Mouse (Mus musculus) thymus, adult 2 months (tissue): Measurements from ENCODE around the gene Poc5. TPM values are rescaled to one million over a fixed set of nuclear protein-coding genes. Genes with fewer than 3 reads are reported as not detected.

Experiments
- DNase-seq: peaks from one replicate; pipeline ENCODE4 v3.0.0; 2021
- H3K27ac ChIP-seq: fragments of 200-500 bp; 2 replicates; pipeline ENCODE4 v1.5.1; 2012; ENCODE audit warnings: low read length, control low read depth; ENCODE audit not compliant: control insufficient read depth, insufficient read depth
- H3K27me3 ChIP-seq: fragments of 200-500 bp; 2 replicates; pipeline ENCODE4 v1.6.1; 2012; ENCODE audit warnings: mild to moderate bottlenecking, low read length, moderate library complexity, mixed read lengths; ENCODE audit not compliant: control insufficient read depth, insufficient read depth
- H3K36me3 ChIP-seq: fragments of 200-500 bp; 2 replicates; pipeline ENCODE4 v1.6.1; 2012; ENCODE audit warnings: mild to moderate bottlenecking, low read length, moderate library complexity; ENCODE audit not compliant: control insufficient read depth, insufficient read depth
- H3K4me1 ChIP-seq: fragments of 200-500 bp; replicated peaks from 2 replicates; pipeline ENCODE4 v1.6.1; 2012; ENCODE audit warnings: low read length; ENCODE audit not compliant: control insufficient read depth, insufficient read depth
- H3K4me3 ChIP-seq: fragments of 200-500 bp; 2 replicates; pipeline ENCODE4 v1.5.1; 2012; ENCODE audit warnings: mild to moderate bottlenecking, low read length, control low read depth, moderate library complexity; ENCODE audit not compliant: control insufficient read depth, insufficient read depth
- CTCF ChIP-seq: fragments of 200-500 bp; IDR thresholded peaks from 2 replicates; pipeline ENCODE4 v1.5.1; 2012; ENCODE audit warnings: mild to moderate bottlenecking, control low read depth, low read length, moderate library complexity, borderline replicate concordance; ENCODE audit not compliant: control insufficient read depth, poor library complexity, insufficient read depth; ENCODE audit errors: extremely low read depth
- POLR2A ChIP-seq: fragments of 200-500 bp; IDR thresholded peaks from 2 replicates; pipeline ENCODE4 v1.6.1; 2012; ENCODE audit warnings: mild to moderate bottlenecking, low read length, control low read depth, moderate library complexity; ENCODE audit not compliant: control insufficient read depth, poor library complexity, insufficient read depth; ENCODE audit errors: extremely low read depth
- WGBS: fragments of 180-500 bp; shearing (Covaris S2); methylation state at CpG from one replicate; pipeline ENCODE4 v1.1.7; 2018; 5-methylcytosine and 5-hydroxymethylcytosine counted together
- polyA plus RNA-seq: library from polyadenylated mRNA; depleted of rRNA; stranded (reverse); fragments of >200 nt; gene quantifications from 2 replicates; pipeline ENCODE4 v1.2.3, GENCODE M21; 2012

Gene Poc5
- polyA plus RNA-seq, 1 experiment, result 11.2 TPM

- Histone ChIP-seq H3K4me3 (no peak overlapping the region), H3K4me1 (no peaks in the 10 kb centered on the region), H3K36me3 (peaks cover 31% of the 10 kb centered on the region), H3K27me3 (no peaks in the 10 kb centered on the region), H3K27ac (no peak overlapping the region)
- WGBS, result 95% methylated on average over 6 of the region's 6 CpGs
- no peak for TF ChIP-seq CTCF
- DNase-seq, result no peak
Observed at GRCm38 (mm10) chr13:96414384-96414783, 26.3 kb downstream of the Poc5 start.

DNA sequence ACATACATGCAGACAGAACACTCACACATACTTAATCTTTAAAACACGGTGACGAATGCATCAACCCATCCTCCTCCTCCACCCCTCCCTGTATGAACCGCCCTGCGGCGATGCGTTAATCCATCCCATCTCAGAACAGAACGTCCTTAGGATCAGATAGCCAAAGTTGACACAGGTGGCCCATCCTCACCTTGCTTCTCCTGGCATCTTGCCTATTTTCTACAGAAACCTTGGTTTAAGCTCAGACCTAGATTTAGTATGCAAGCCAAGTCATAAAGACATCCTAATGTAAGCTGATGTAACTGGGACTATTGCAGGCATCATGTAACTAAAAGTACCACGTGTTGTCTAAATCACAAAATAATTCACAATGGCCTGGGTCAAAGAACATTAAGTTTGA is 28.3 kb downstream of the Poc5 start:
- H3K4me1 ChIP-seq, result no peaks in the 10 kb centered on the region
- WGBS, result 91% methylated on average over 8 of the region's 8 CpGs
- no peak for DNase-seq
- no peak for TF ChIP-seq CTCF
- no peak for TF ChIP-seq POLR2A
- H3K36me3 ChIP-seq, result peaks cover 17% of the 10 kb centered on the region
- H3K4me3 ChIP-seq, result no peak overlapping the region
- H3K27me3 ChIP-seq, result no peaks in the 10 kb centered on the region
- H3K27ac ChIP-seq, result no peak overlapping the region

- 94% methylated on average over 5 of the region's 5 CpGs for WGBS
- H3K4me1 ChIP-seq, result no peaks in the 10 kb centered on the region
- TF ChIP-seq POLR2A, result no peak
- no peak for TF ChIP-seq CTCF
- H3K27me3 ChIP-seq, result no peaks in the 10 kb centered on the region
- no peak for DNase-seq
- peaks cover 17% of the 10 kb centered on the region for H3K36me3 ChIP-seq
- no peak overlapping the region for H3K4me3 ChIP-seq
- no peak overlapping the region for H3K27ac ChIP-seq
Observed at GRCm38 (mm10) chr13:96417261-96417813, 29.2 kb downstream of the Poc5 start.

- Histone ChIP-seq H3K27ac (no peak overlapping the region), H3K4me3 (no peak overlapping the region), H3K4me1 (no peaks in the 10 kb centered on the region), H3K36me3 (peaks cover 17% of the 10 kb centered on the region), H3K27me3 (no peaks in the 10 kb centered on the region)
- 95% methylated on average over 4 of the region's 4 CpGs for WGBS
- DNase-seq, result no peak
- TF ChIP-seq CTCF, result no peak
- no peak for TF ChIP-seq POLR2A
Observed at GRCm38 (mm10) chr13:96418487-96418886, 30.4 kb downstream of the Poc5 start.

DNA sequence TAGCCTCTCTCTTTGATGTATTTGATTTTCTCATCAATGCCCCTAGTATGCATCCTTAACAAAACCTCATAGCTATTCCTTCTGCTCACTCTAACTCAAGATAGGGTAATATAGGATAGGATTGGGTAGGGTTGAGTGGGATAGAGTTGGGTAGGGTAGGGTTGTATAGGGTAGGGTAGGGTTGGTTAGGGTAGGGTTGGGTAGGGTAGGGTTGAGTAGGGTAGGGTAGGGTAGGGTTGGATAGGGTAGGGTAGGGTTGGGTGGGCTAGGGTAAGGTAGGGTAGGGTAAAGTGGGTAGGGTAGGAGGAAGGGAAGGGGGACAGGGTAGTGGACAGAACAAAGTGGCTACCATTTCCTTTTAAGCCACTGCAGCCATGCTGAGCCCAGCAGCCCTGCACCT is 33.1 kb downstream of the Poc5 start:
- H3K36me3 ChIP-seq, result no peaks in the 10 kb centered on the region; the same call in 1 of the 2 replicates
- H3K27ac ChIP-seq, result no peak overlapping the region
- H3K4me1 ChIP-seq, result no peaks in the 10 kb centered on the region
- H3K27me3 ChIP-seq, result no peaks in the 10 kb centered on the region
- DNase-seq, result no peak
- no peak overlapping the region for H3K4me3 ChIP-seq
- no peak for TF ChIP-seq POLR2A
- TF ChIP-seq CTCF, result no peak

DNA sequence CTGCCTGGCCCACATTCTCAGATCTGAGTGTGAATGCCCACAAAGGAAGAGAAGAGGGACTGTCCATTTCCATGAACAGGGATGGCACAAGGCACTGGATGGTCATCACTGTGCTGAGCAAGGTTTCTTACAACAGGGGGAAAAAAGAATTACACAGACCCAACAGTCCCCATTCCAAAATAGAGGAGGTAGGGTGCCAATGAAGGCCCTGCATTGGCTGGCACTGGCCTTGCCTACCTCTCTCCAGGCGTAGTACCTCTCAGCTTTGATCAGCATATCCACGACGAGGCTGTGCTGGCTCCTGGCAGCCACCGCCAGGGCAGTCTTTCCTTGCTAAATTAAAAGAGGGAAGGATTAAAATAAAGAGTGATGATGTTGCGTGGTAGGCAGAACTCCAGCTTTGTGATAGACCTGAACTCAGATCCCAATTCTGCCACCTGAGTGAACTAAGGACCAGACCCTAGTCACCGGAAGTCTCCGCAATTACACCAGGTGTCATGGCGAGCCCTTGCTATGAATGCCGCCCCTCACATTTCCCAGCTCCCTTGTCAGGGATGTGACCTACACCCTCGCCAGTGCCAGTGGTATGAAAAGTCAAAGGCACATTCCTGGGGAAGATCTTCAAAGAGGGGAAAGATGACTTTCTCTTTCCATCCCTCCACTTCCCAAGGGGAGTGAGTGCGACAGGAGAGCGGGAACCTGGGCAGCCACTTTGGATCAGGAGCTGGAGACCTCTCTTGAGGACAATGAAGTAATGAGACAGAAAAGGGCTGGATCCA is 36.6 kb downstream of the Poc5 start:
- no peaks in the 10 kb centered on the region for H3K36me3 ChIP-seq
- TF ChIP-seq POLR2A (no peak), CTCF (no peak)
- H3K4me1 ChIP-seq, result no peaks in the 10 kb centered on the region
- no peaks in the 10 kb centered on the region for H3K27me3 ChIP-seq
- 96% methylated on average over 12 of the region's 12 CpGs for WGBS
- DNase-seq, result no peak
- H3K27ac ChIP-seq, result no peak overlapping the region
- no peak overlapping the region for H3K4me3 ChIP-seq

- no peaks in the 10 kb centered on the region for H3K36me3 ChIP-seq
- no peak overlapping the region for H3K27ac ChIP-seq
- DNase-seq, result no peak
- H3K4me1 ChIP-seq, result no peaks in the 10 kb centered on the region
- WGBS, result 88% methylated on average over 3 of the region's 3 CpGs
- H3K4me3 ChIP-seq, result no peak overlapping the region
- TF ChIP-seq POLR2A (no peak), CTCF (no peak)
- H3K27me3 ChIP-seq, result no peaks in the 10 kb centered on the region
Observed at GRCm38 (mm10) chr13:96426044-96426443, 38.0 kb downstream of the Poc5 start.
